Mouse (Mus musculus) adrenal gland, adult 8-10 months (tissue): ENCODE data around the gene Zfand3. TPM values are rescaled to one million over a fixed set of nuclear protein-coding genes. Genes with fewer than 3 reads are reported as not detected.
A peak's percentile ranks its signal among the peaks of the same experiment; 100 is the strongest.

ENCODE experiments used
- DNase-seq: peaks from one replicate; pipeline ENCODE4 v3.0.0; 2022
- total RNA-seq, 4 experiments: library from RNA; stranded (reverse); gene quantifications; 2 replicates each; pipeline ENCODE4 v1.2.4; 2022

Gene Zfand3
- total RNA-seq, 4 experiments from 2014 or later, result 150 to 175 (median 171) TPM

- DNase-seq, result no peak
These were observed 106.1 kb downstream of the Zfand3 start for GRCm38 (mm10) chr17:30110678-30111077.

GRCm38 (mm10) chr17:30111556-30111955 is 107.0 kb downstream of the Zfand3 start:
- DNase-seq, result no peak

DNA sequence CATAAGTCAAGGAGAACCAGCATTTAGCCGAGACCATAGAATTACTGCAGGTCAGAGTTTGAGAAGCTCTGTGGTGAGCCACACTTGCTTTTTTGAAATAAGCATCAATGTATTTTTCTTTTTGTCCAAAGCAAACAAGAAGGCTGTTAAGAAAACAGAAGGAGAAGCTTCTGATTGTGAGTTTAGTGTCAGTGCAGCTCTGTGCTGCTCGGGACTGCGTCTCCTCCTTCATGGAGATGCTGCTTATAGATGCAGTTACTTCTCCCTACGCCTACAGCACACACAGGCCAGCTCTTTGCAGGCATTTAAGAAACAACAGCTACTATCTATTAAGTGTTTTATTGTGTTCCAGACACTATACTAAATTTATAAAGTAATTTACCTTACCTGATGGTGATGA is 107.5 kb downstream of the Zfand3 start:
- no peak for DNase-seq

DNA sequence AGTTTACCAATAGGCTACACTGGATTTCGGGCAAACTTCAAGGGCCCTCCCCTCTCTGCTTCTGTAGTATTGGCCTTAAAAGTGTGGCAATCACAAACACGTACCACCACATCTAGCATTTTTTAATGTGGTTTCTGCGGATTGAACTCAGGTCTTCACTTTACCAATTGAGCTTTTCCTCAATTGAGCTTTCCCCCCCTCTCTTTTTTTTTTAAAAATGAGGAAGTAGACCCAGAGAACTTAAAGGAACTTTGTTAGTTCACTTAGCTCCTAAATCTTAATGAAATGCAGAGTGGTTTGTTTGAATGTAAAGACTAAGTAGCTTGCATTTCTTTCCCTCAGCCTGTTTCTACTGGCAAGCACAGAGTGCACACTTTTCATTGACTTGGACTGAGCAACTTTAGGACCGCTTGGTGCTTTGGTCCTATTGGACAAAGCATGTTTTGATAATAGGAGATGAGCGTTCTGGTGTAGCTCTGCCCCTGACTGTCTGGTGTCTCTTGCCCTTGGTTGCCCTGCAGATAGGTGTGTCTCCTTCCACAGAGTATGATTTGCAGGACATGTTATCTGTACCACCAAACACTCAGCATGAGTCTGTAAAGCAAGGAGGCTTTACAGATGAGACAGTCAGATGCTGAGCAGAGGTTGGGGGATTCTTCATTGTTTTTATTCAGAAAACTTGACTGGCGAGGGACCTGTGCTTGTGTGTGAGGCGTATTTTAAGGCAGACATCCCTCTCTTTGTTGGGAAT is 108.2 kb downstream of the Zfand3 start:
- DNase-seq, result no peak

GRCm38 (mm10) chr17:30114761-30115160 is 110.2 kb downstream of the Zfand3 start:
- no peak for DNase-seq

DNA sequence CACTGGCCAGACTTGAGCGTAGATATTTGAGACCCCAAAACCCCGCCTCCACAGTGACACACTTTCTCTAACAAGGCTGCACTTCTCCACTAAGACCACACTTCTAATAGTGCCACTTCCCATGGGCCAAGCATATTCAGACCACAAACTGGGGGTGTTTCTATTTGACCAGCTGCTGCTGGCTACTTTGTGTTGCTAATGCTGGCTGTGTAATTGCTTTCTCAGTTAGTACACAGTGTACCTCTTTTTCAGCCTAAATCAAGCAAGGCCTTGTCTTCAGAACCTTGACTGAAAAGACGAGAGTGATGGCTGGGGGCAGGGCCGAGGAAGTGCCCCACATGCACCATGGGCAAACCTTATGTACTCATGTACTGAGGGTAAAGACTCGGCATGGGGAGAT is 111.7 kb downstream of the Zfand3 start:
- no peak for DNase-seq

DNA sequence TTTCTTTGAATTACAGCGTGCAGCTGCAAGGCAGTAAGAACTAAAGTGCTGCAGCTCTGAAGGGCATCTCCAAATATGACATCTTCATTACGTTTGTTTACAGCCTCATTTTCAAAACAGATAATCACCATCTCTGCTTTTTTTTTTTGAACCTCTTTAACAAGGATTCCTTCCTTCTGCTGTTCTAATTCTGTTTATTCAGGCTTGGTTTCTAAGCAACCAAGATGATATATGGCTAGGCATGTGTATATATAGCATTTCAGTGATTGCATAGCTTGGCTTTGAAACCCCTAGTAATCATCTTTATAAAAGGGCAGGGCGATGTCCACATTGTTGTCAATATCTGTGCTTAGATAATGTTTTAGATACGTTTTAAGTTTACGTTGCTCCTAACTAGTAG is 113.5 kb downstream of the Zfand3 start:
- no peak for DNase-seq

DNA sequence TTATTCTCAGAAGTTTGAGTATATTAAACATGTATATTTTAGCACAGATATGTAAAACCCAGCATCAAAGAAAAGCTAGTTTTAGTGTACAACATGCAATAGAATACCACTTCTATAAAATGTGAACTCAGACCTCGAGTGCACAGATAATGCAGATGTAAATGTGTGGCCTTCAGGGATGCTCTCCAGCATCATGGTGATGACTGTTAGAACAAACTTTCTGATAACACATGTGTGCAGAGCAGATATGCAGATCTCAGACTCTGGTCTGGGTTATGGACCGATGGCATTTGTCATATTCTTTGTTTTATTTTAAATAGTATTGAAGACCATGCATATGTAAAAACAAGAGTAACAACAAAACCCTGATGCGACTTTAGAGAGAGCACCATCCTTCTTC is 117.7 kb downstream of the Zfand3 start:
- DNase-seq, result no peak

GRCm38 (mm10) chr17:30128456-30128855 is 123.9 kb downstream of the Zfand3 start:
- no peak for DNase-seq

GRCm38 (mm10) chr17:30129220-30129619 is 124.7 kb downstream of the Zfand3 start:
- DNase-seq, result no peak

- DNase-seq, result no peak
These were observed 125.8 kb downstream of the Zfand3 start for GRCm38 (mm10) chr17:30130326-30130725.

DNA sequence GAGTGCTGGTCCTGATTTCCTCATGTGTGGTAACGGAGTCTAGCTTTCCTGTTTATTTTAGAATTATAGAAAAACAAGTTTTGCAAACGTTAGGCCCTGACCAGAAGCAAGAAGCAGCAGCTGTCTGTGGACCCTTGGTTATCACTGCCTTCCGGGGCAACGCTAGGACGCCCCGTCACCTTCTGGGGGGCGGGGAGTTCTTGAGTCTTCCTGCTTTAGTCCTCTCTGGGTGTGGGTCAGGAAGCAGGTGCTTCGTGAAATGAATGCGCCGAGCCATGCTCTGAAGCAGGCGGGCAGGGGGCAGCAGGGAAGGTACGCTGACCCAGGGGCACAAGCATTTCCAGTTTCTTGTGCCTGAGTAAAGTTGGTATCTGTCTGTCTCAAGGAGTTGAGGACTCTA is 129.1 kb downstream of the Zfand3 start:
- no peak for DNase-seq

- no peak for DNase-seq
These were observed 130.6 kb downstream of the Zfand3 start for GRCm38 (mm10) chr17:30134955-30135735.

- DNase-seq, result no peak
These were observed 131.4 kb downstream of the Zfand3 start for GRCm38 (mm10) chr17:30135890-30136289.

- no peak for DNase-seq
These were observed 132.2 kb downstream of the Zfand3 start for GRCm38 (mm10) chr17:30136684-30137083.

DNA sequence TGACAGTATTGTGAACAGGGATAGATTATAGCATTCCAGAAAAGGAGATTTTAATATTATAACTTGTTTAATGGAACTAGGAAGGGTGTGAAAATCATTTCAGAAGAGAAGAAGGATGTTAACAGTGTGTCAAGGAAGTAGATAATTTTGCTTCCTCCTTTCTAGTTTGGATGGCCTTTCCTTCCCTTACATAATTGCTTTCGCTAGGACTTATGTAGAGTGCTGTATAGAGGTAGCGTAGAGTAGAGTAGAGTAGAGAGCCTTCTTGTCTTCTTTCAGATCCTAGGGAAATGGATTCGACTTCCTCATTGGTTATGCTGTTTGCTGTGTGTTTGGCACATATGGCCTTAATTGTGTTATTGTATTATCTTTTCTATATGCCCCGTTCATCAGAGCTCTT is 132.6 kb downstream of the Zfand3 start:
- no peak for DNase-seq

GRCm38 (mm10) chr17:30144114-30144513 is 139.6 kb downstream of the Zfand3 start:
- DNase-seq, result no peak

- no peak for DNase-seq
These were observed 141.1 kb downstream of the Zfand3 start for GRCm38 (mm10) chr17:30145596-30146149.

GRCm38 (mm10) chr17:30146555-30146954 is 142.0 kb downstream of the Zfand3 start:
- DNase-seq, result no peak

DNA sequence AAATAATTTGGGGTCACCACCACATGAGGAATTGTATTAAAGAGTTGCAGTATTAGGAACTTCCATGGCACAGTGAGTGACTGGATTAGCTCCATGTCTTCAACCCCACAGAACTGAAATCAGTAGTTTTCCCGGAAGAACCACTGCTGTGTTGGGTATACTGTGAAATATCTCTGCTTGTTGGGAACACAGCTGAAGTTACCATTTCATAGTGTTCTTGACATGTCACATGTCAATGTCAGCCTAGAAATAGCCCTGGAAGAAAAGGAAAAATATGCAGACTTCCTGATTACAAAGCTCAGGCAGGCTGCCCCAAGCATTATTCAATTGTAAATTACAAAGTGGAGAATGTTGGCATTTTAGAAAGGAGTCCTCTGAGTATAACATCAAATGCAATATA is 143.4 kb downstream of the Zfand3 start:
- no peak for DNase-seq

- peak; percentile 34 for DNase-seq
These were observed 143.8 kb downstream of the Zfand3 start for GRCm38 (mm10) chr17:30148320-30148719.

DNA sequence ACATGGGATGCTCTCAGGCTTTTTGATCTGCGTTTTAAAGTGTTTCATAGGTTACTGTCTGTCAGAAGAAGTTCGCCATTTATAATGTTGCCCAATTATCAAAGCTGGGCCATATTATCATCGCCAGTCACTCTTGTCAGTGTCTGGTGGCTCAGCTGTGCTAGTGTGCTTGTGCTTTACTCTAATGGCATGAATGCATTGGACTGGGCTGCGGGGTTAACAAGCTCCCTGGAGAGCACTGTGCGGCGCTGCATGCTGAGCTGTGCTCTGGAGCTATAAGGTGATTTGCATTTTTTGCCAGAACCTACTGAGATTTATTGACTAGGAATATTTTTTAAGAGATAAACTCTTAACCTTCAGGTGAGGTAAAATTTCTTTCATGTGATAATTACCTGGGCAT is 145.4 kb downstream of the Zfand3 start:
- DNase-seq, result no peak

DNA sequence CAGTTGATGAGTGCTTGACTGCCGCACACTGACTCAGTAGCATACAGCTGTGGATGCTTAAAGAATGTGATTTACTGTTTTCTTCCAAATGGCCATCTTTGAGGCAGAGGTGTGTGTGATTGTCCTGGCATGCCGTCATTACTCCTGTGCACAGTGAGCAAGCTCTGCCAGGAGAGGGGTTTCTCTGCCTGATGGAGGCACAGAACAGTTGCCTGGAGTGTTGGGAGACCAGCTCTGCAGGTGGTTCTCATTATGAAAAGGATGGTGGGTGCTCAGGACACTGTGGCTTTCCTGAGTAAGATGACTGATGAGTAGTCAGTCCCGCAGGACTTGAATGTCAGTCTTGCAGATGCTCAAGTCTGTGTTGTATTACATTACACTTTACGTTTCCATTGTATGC is 149.6 kb downstream of the Zfand3 start:
- DNase-seq, result no peak

GRCm38 (mm10) chr17:30154861-30155260 is 150.3 kb downstream of the Zfand3 start:
- DNase-seq, result no peak
